Mouse (Mus musculus) heart, embryonic 11.5 days (tissue): ENCODE measurements around the gene Snx20. TPM values are rescaled to one million over a fixed set of nuclear protein-coding genes. Genes with fewer than 3 reads are reported as not detected.

Experiments used
- ATAC-seq: fragments of 200-750 bp; cut with Nextera tagmentation; replicated peaks from 2 replicates; pipeline ENCODE4 v1.8.0; 2017; ENCODE audit warnings: moderate library complexity; ENCODE audit not compliant: insufficient number of reproducible peaks, low FRiP score, low TSS enrichment
- H3K27ac ChIP-seq: fragments of 300-500 bp; sonication (generic); 2 replicates; pipeline ENCODE4 v1.5.1; 2014; ENCODE audit warnings: mild to moderate bottlenecking, low read depth, low read length
- H3K27me3 ChIP-seq: fragments of 300-500 bp; sonication (generic); 2 replicates; pipeline ENCODE4 v1.6.1; 2014; ENCODE audit warnings: mild to moderate bottlenecking, low read length, mixed read lengths; ENCODE audit not compliant: control insufficient read depth, insufficient read depth
- H3K36me3 ChIP-seq: fragments of 300-500 bp; sonication (generic); 2 replicates; pipeline ENCODE4 v1.6.1; 2014; ENCODE audit warnings: mild to moderate bottlenecking, low read length, moderate library complexity, mixed read lengths; ENCODE audit not compliant: control insufficient read depth, insufficient read depth
- H3K4me1 ChIP-seq: fragments of 300-500 bp; sonication (generic); 2 replicates; pipeline ENCODE4 v1.6.1; 2014; ENCODE audit warnings: low read length; ENCODE audit not compliant: control insufficient read depth, insufficient read depth
- H3K4me2 ChIP-seq: fragments of 300-500 bp; sonication (generic); 2 replicates; pipeline ENCODE4 v1.6.1; 2014; ENCODE audit warnings: mild to moderate bottlenecking, moderate library complexity
- H3K4me3 ChIP-seq: fragments of 300-500 bp; sonication (generic); 2 replicates; pipeline ENCODE4 v1.5.1; 2014; ENCODE audit warnings: low read depth, low read length
- H3K9ac ChIP-seq: fragments of 300-500 bp; sonication (generic); 2 replicates; pipeline ENCODE4 v1.6.1; 2014; ENCODE audit warnings: mild to moderate bottlenecking, low read depth, low read length, moderate library complexity
- H3K9me3 ChIP-seq: fragments of 300-500 bp; sonication (generic); replicated peaks from 2 replicates; pipeline ENCODE4 v1.6.1; 2016; ENCODE audit warnings: low read length; ENCODE audit not compliant: control insufficient read depth
- WGBS: fragments of 180-500 bp; shearing (Covaris S2); extraction: QIAGEN DNeasy Blood & Tissue Kit; methylation state at CpG from one replicate; pipeline ENCODE4 v1.1.7; 2014; ENCODE audit not compliant: insufficient replicate concordance; 5-methylcytosine and 5-hydroxymethylcytosine counted together
- polyA plus RNA-seq: library from polyadenylated mRNA; unstranded; fragments of >200 nt; fragmentation: Nextera tagmentation; extraction: Ambion mirVana; gene quantifications from 2 replicates; pipeline ENCODE4 v1.2.1, GENCODE M21; 2014

The Snx20 gene
- polyA plus RNA-seq, 1 experiment from 2014 or later = 0.63 TPM

DNA sequence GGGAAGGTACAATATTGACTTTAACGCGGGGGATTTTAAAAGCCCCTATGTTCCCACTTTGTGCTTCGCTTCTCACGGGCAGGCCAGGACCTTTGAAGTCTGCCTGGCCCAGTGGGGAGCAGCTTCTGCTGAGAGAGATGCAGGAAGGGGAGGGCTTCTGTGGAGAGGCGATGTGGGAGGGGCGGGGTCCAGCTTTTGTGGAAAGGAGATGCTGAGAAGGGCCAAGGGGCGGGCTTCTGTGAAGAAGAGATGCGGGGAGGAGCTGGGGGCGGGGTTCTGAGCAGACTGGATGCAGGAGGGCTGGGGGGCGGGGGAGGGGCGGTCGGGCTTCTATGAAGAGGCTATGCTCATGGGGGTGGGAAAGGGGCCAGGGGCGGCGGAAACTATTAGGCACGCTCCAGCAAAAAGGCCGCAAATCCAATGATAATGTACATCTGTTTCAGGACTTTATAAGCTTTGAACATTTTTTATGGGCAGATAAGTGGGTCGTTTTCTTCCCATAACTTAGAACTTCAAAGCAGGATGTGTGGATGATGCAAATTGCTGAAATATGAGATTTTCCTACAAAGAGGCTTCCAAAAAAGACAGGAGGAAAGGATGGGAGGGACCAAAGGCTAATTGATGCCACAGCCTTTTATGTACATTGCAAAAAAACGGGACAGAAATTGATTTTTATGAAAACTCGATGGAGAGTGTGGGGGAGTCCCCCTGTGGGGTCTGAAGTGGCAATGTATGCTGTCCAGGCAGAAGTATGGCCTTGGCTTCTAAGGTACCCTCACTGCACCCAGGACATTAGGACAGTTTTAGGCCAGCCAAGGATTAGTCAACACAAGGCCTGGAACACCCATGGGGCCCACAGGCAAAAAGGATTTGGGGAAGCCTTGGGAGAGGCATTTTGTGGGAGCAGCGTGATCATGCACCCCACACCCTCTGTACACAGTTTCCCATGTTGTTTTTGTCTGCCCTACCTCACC, 31.6 kb downstream of the Snx20 start:
- peak; percentile 74 for ATAC-seq
- Histone ChIP-seq H3K4me1 (peaks cover 5% of the 10 kb centered on the region), H3K9me3 (no peaks in the 10 kb centered on the region), H3K27me3 (no peaks in the 10 kb centered on the region), H3K36me3 (no peaks in the 10 kb centered on the region), H3K4me2 (peak overlapping the region; percentile 55), H3K27ac (no peak overlapping the region), H3K4me3 (0 out of 2 replicates have a peak overlapping the region, but pooled peaks have one; percentile 3), H3K9ac (no peak overlapping the region)
- 7% methylated on average over 20 of the region's 20 CpGs for WGBS

DNA sequence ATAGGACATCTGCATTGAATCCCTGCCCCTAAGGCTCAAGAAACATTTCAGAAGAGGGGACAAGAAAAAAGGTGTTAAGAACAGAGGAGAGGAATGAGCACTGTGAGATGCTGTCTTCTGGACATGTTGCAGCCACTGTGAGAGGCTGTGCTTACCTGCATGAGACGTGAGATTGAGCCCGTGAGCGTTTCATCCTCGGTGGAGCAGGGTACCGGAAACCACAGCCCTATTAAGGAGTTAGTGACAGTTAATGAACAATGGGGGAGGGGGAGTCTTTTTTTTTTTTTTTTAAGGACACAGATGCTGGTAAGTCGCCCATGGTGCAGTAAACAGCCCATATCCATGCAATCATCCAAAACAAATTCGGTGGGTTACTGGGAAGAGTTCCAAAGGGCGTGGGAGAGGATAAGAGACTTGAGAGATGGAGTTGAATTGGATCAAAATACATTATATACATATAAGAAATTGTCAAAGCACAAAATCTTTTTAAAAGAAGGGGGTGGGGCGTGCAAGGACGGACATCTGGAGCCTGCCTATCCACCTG, 32.4 kb downstream of the Snx20 start:
- Histone ChIP-seq H3K9ac (no peak overlapping the region), H3K27me3 (no peaks in the 10 kb centered on the region), H3K4me2 (peak overlapping the region; percentile 55), H3K9me3 (no peaks in the 10 kb centered on the region), H3K27ac (no peak overlapping the region), H3K36me3 (no peaks in the 10 kb centered on the region), H3K4me1 (peaks cover 5% of the 10 kb centered on the region; the same call in 1 of the 2 replicates), H3K4me3 (0 out of 2 replicates have a peak overlapping the region, but pooled peaks have one; percentile 3)
- 19% methylated on average over 10 of the region's 10 CpGs for WGBS
- ATAC-seq = no peak

DNA sequence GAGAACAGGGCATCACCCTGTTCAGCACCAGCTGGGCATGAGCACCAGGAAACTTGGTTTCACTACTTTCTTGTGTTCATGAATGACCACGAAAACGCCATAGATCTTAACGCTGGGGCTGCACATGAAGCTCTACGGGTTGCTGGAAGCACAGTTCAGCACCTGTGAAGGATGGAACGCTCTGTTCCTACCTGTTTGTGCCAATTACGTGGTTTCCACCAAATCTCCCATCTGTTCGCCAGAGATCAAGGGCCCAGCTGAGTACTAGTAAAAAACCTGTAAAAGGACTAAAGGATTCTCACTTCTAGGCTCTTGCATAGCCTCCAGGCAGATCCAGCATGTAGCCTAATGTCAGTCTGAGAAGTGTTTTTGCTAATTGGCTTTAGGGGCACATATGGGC, 36.4 kb downstream of the Snx20 start:
- no peak for ATAC-seq
- Histone ChIP-seq H3K27me3 (no peaks in the 10 kb centered on the region), H3K9ac (no peak overlapping the region), H3K4me3 (no peak overlapping the region), H3K27ac (no peak overlapping the region), H3K36me3 (no peaks in the 10 kb centered on the region), H3K4me2 (no peak overlapping the region), H3K4me1 (peaks cover 5% of the 10 kb centered on the region; the same call in 1 of the 2 replicates), H3K9me3 (no peaks in the 10 kb centered on the region)
- WGBS = 84% methylated on average over 7 of the region's 7 CpGs

DNA sequence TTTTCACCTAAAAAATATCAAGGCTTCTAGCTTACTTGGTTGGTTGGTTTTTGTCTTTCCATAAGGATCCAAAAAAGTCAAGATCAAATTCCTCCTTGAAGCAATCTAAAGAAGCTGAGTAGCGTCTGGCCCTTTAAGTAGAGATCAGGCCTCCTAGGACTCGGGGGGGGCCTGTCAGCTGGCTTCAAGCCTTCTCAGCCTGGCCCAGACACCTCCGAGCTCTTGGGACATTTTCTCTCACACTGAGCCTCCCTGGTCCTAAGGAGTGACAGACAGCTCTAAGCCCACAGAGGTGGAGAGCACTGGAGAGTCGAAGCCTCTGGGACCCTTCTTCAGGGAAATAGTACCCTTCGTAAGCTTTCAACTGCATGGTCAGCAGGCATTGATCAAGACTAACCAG, 37.4 kb downstream of the Snx20 start:
- Histone ChIP-seq H3K4me2 (no peak overlapping the region), H3K4me3 (no peak overlapping the region), H3K27me3 (no peaks in the 10 kb centered on the region), H3K4me1 (no peaks in the 10 kb centered on the region), H3K36me3 (no peaks in the 10 kb centered on the region), H3K27ac (no peak overlapping the region), H3K9me3 (no peaks in the 10 kb centered on the region), H3K9ac (no peak overlapping the region)
- no peak for ATAC-seq
- WGBS = 51% methylated on average over 5 of the region's 5 CpGs

DNA sequence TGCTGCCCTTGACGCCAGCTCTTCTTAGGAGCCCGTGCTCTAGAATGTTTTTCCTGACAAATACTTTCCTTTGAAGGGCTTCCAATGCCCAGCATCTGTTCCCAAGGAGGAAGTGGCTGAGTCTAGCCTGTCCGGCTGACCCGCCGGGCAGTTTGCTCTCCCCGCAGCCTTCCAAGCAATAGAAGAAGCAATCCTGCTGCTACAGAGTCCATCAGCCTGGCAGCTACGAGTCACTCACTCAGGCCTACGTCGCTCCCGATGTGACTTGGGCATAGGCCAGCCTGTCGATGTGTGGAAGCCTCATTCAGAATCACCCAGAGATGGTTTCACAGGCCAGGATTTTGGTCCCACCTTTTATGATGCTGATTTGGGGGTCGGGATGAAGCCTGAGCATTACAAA, 39.9 kb downstream of the Snx20 start:
- Histone ChIP-seq H3K4me3 (no peak overlapping the region), H3K27me3 (no peaks in the 10 kb centered on the region), H3K27ac (no peak overlapping the region), H3K4me2 (no peak overlapping the region), H3K9ac (no peak overlapping the region), H3K36me3 (no peaks in the 10 kb centered on the region), H3K4me1 (no peaks in the 10 kb centered on the region), H3K9me3 (no peaks in the 10 kb centered on the region)
- WGBS = 83% methylated on average over 12 of the region's 12 CpGs
- no peak for ATAC-seq

DNA sequence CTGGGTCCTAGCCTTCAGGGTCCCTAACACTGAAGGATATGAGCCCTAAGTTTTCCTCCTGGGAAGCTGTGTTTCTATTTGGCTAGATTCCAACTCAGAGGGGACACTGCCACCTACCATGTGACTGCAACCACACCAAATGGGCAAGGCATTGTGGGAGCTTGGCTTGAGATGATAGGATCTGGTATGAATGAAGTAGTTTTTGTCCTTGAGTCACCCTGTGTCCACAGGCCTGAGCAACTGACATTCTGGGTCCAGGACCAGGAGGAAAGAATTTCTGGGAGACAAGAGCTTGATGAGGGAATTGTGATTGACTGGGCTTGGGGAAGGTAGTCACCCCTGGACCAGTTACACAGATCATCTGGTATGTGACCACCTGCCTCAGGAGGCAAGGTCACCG, 42.0 kb downstream of the Snx20 start:
- no peaks in the 10 kb centered on the region for H3K9me3 ChIP-seq
- H3K4me2 ChIP-seq = no peak overlapping the region
- H3K4me3 ChIP-seq = no peak overlapping the region
- H3K27ac ChIP-seq = no peak overlapping the region
- no peak overlapping the region for H3K9ac ChIP-seq
- WGBS = 89% methylated on average over 1 of the region's 1 CpGs
- ATAC-seq = no peak
- no peaks in the 10 kb centered on the region for H3K27me3 ChIP-seq
- no peaks in the 10 kb centered on the region for H3K4me1 ChIP-seq
- H3K36me3 ChIP-seq = no peaks in the 10 kb centered on the region

DNA sequence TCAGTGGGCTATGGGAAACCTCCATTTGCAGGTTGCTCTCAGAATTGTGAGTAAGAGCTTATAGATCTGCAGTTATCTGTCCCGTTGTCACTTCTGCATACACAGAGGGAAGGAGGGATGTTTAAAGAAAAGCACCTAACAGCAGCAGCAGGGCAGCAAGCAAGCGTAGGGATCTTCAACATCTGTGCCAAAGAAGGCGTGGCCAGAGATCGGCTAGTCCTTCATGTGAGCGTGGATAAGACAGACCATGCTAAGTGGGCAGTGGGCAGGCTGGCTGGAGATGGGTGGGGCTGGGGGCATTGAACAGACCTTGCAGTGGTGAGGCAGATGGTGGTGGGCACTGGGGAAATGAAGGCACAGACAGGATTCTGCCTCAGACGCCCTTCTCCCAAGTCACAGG, 45.7 kb downstream of the Snx20 start:
- no peak overlapping the region for H3K4me2 ChIP-seq
- no peaks in the 10 kb centered on the region for H3K4me1 ChIP-seq
- 81% methylated on average over 6 of the region's 6 CpGs for WGBS
- no peaks in the 10 kb centered on the region for H3K36me3 ChIP-seq
- H3K9me3 ChIP-seq = no peaks in the 10 kb centered on the region
- H3K27me3 ChIP-seq = no peaks in the 10 kb centered on the region
- no peak overlapping the region for H3K9ac ChIP-seq
- no peak overlapping the region for H3K4me3 ChIP-seq
- no peak overlapping the region for H3K27ac ChIP-seq
- no peak for ATAC-seq

DNA sequence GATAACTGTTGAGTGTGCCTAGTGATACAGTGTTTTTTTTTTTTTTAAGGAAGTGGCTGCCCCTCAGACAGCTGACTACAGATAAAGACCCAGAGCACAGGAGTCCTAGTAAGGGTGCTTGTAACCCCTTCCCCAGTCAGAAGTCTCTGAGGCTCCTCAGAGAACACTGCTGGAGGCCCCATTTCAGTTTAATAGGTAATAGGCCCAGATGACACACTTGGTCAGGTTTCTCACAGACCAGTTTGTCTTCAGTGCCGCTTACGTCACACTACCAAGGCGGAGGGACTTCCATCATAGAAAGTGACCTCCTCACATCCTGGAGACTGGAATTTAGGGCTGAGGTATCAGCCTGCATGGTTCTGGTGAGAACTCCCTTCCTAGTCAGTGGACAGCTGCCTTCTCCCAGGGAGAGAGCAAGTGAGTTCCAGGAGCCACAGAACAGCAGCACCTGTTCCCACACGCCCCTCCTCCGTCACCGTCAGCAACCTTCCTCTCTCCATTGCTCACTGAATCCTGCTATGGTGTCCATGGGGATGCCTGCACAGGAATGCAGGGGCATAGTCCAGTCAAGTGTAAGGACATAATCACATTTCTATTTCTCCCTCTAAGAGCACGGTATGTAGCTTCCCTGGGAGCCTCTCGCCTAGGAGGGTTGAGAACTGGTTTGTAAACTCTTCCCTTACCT, 47.6 kb downstream of the Snx20 start:
- no peaks in the 10 kb centered on the region for H3K4me1 ChIP-seq
- H3K27ac ChIP-seq = no peak overlapping the region
- no peak overlapping the region for H3K4me3 ChIP-seq
- no peaks in the 10 kb centered on the region for H3K9me3 ChIP-seq
- H3K27me3 ChIP-seq = no peaks in the 10 kb centered on the region
- no peak overlapping the region for H3K9ac ChIP-seq
- no peak overlapping the region for H3K4me2 ChIP-seq
- no peak for ATAC-seq
- H3K36me3 ChIP-seq = no peaks in the 10 kb centered on the region
- WGBS = 80% methylated on average over 8 of the region's 8 CpGs
